Mouse (Mus musculus): ENCODE measurements around the gene Tut1. TPM values are rescaled to one million over a fixed set of nuclear protein-coding genes. Genes with fewer than 3 reads are reported as not detected.

Tut1 gene
- polyA plus RNA-seq (2014; fragmentation: Nextera tagmentation; extraction: Ambion mirVana) = 20.4 and 25.3 TPM in 2 replicates

GRCm38 (mm10) chr19:8953135-8954039 lies at the start of gene Tut1:
Gene Tut1 (plus strand): TSS chr19:8953847.
- H3K9ac ChIP-seq (replicated peaks; ENCODE audit: low read depth, low read length) = peak within 1 kb of the TSS; percentile 58
- peaks cover 32% of the 10 kb centered on the region for H3K36me3 ChIP-seq (ENCODE audit: control insufficient read depth, insufficient read depth, low read length)
- peak within 1 kb of the TSS; percentile 84 for H3K4me3 ChIP-seq (ENCODE audit: low read depth, low read length)
- peak; percentile 97 for ATAC-seq (ENCODE audit: low read depth)
- H3K27me3 ChIP-seq (ENCODE audit: control insufficient read depth, insufficient read depth, low read length) = no peaks in the 10 kb centered on the region
- H3K4me2 ChIP-seq (ENCODE audit: low read depth, low read length) = peak within 1 kb of the TSS; percentile 91
- H3K27ac ChIP-seq (ENCODE audit: low read depth, low read length) = peak within 1 kb of the TSS; percentile 86
- no peaks in the 10 kb centered on the region for H3K9me3 ChIP-seq (ENCODE audit: control insufficient read depth, low read length)
- 2% methylated on average over 46 of the region's 46 CpGs for WGBS
- peaks cover 18% of the 10 kb centered on the region for H3K4me1 ChIP-seq (ENCODE audit: control insufficient read depth, insufficient read depth, low read length)

GRCm38 (mm10) chr19:8908531-8908930 lies 45.1 kb upstream of the Tut1 start:
- peaks cover 88% of the 10 kb centered on the region for H3K36me3 ChIP-seq (ENCODE audit: control insufficient read depth, insufficient read depth, low read length)
- no peak overlapping the region for H3K4me3 ChIP-seq (ENCODE audit: low read depth, low read length)
- no peaks in the 10 kb centered on the region for H3K27me3 ChIP-seq (ENCODE audit: control insufficient read depth, insufficient read depth, low read length)
- H3K4me1 ChIP-seq (ENCODE audit: control insufficient read depth, insufficient read depth, low read length) = no peaks in the 10 kb centered on the region
- no peak overlapping the region for H3K9ac ChIP-seq (replicated peaks; ENCODE audit: low read depth, low read length)
- no peak overlapping the region for H3K27ac ChIP-seq (ENCODE audit: low read depth, low read length)
- H3K4me2 ChIP-seq (ENCODE audit: low read depth, low read length) = no peak overlapping the region
- no peaks in the 10 kb centered on the region for H3K9me3 ChIP-seq (ENCODE audit: control insufficient read depth, low read length)
- no peak for ATAC-seq (ENCODE audit: low read depth)
- WGBS = 89% methylated on average over 6 of the region's 6 CpGs

GRCm38 (mm10) chr19:8911810-8912209 lies 41.8 kb upstream of the Tut1 start:
- H3K4me3 ChIP-seq (ENCODE audit: low read depth, low read length) = no peak overlapping the region
- peaks cover 84% of the 10 kb centered on the region for H3K36me3 ChIP-seq (ENCODE audit: control insufficient read depth, insufficient read depth, low read length)
- H3K4me2 ChIP-seq (ENCODE audit: low read depth, low read length) = no peak overlapping the region
- H3K9me3 ChIP-seq (ENCODE audit: control insufficient read depth, low read length) = no peaks in the 10 kb centered on the region
- no peaks in the 10 kb centered on the region for H3K27me3 ChIP-seq (ENCODE audit: control insufficient read depth, insufficient read depth, low read length)
- no peak overlapping the region for H3K9ac ChIP-seq (replicated peaks; ENCODE audit: low read depth, low read length)
- 92% methylated on average over 5 of the region's 5 CpGs for WGBS
- ATAC-seq (ENCODE audit: low read depth) = no peak
- no peaks in the 10 kb centered on the region for H3K4me1 ChIP-seq (ENCODE audit: control insufficient read depth, insufficient read depth, low read length)
- no peak overlapping the region for H3K27ac ChIP-seq (ENCODE audit: low read depth, low read length)

- Histone ChIP-seq H3K27ac (ENCODE audit: low read depth, low read length) (no peak overlapping the region), H3K36me3 (ENCODE audit: control insufficient read depth, insufficient read depth, low read length) (peaks cover 60% of the 10 kb centered on the region), H3K9ac (replicated peaks; ENCODE audit: low read depth, low read length) (no peak overlapping the region), H3K4me2 (ENCODE audit: low read depth, low read length) (no peak overlapping the region), H3K4me3 (ENCODE audit: low read depth, low read length) (no peak overlapping the region), H3K4me1 (ENCODE audit: control insufficient read depth, insufficient read depth, low read length) (no peaks in the 10 kb centered on the region), H3K9me3 (ENCODE audit: control insufficient read depth, low read length) (no peaks in the 10 kb centered on the region), H3K27me3 (ENCODE audit: control insufficient read depth, insufficient read depth, low read length) (no peaks in the 10 kb centered on the region)
- no peak for ATAC-seq (ENCODE audit: low read depth)
- WGBS = 94% methylated on average over 3 of the region's 3 CpGs
Measured at GRCm38 (mm10) chr19:8914212-8914611, 39.4 kb upstream of the Tut1 start.

GRCm38 (mm10) chr19:8919000-8919399 lies 34.6 kb upstream of the Tut1 start:
- no peak overlapping the region for H3K27ac ChIP-seq (ENCODE audit: low read depth, low read length)
- 95% methylated on average over 3 of the region's 3 CpGs for WGBS
- H3K36me3 ChIP-seq (ENCODE audit: control insufficient read depth, insufficient read depth, low read length) = peaks cover 22% of the 10 kb centered on the region
- no peak overlapping the region for H3K4me2 ChIP-seq (ENCODE audit: low read depth, low read length)
- no peaks in the 10 kb centered on the region for H3K9me3 ChIP-seq (ENCODE audit: control insufficient read depth, low read length)
- H3K9ac ChIP-seq (replicated peaks; ENCODE audit: low read depth, low read length) = no peak overlapping the region
- ATAC-seq (ENCODE audit: low read depth) = no peak
- no peaks in the 10 kb centered on the region for H3K27me3 ChIP-seq (ENCODE audit: control insufficient read depth, insufficient read depth, low read length)
- H3K4me3 ChIP-seq (ENCODE audit: low read depth, low read length) = no peak overlapping the region
- H3K4me1 ChIP-seq (ENCODE audit: control insufficient read depth, insufficient read depth, low read length) = peaks cover 15% of the 10 kb centered on the region; the same call in 1 of the 2 replicates

GRCm38 (mm10) chr19:8919684-8920072 lies 34.0 kb upstream of the Tut1 start:
- peak overlapping the region; percentile 82 for H3K27ac ChIP-seq (ENCODE audit: low read depth, low read length)
- H3K4me2 ChIP-seq (ENCODE audit: low read depth, low read length) = peak overlapping the region; percentile 84
- H3K4me3 ChIP-seq (ENCODE audit: low read depth, low read length) = peak overlapping the region; percentile 88
- H3K9ac ChIP-seq (replicated peaks; ENCODE audit: low read depth, low read length) = peak overlapping the region; percentile 66; the same call in 1 of the 2 replicates
- no peaks in the 10 kb centered on the region for H3K27me3 ChIP-seq (ENCODE audit: control insufficient read depth, insufficient read depth, low read length)
- H3K4me1 ChIP-seq (ENCODE audit: control insufficient read depth, insufficient read depth, low read length) = peaks cover 15% of the 10 kb centered on the region; the same call in 1 of the 2 replicates
- H3K9me3 ChIP-seq (ENCODE audit: control insufficient read depth, low read length) = no peaks in the 10 kb centered on the region
- ATAC-seq (ENCODE audit: low read depth) = peak; percentile 16
- peaks cover 18% of the 10 kb centered on the region for H3K36me3 ChIP-seq (ENCODE audit: control insufficient read depth, insufficient read depth, low read length)
- WGBS = 57% methylated on average over 6 of the region's 6 CpGs

GRCm38 (mm10) chr19:8920073-8920736 lies 33.4 kb upstream of the Tut1 start, which contains the start of gene B3gat3:
Gene B3gat3 (plus strand): TSS chr19:8920374.
- H3K9me3 ChIP-seq (ENCODE audit: control insufficient read depth, low read length) = no peaks in the 10 kb centered on the region
- 3% methylated on average over 44 of the region's 50 CpGs for WGBS
- H3K36me3 ChIP-seq (ENCODE audit: control insufficient read depth, insufficient read depth, low read length) = peaks cover 12% of the 10 kb centered on the region
- H3K27ac ChIP-seq (ENCODE audit: low read depth, low read length) = peak within 1 kb of the TSS; percentile 82
- ATAC-seq (ENCODE audit: low read depth) = peak; percentile 98
- peak within 1 kb of the TSS; percentile 84 for H3K4me2 ChIP-seq (ENCODE audit: low read depth, low read length)
- peak within 1 kb of the TSS; percentile 88 for H3K4me3 ChIP-seq (ENCODE audit: low read depth, low read length)
- H3K4me1 ChIP-seq (ENCODE audit: control insufficient read depth, insufficient read depth, low read length) = peaks cover 15% of the 10 kb centered on the region; the same call in 1 of the 2 replicates
- H3K27me3 ChIP-seq (ENCODE audit: control insufficient read depth, insufficient read depth, low read length) = no peaks in the 10 kb centered on the region
- peak within 1 kb of the TSS; percentile 66 for H3K9ac ChIP-seq (replicated peaks; ENCODE audit: low read depth, low read length)

- Histone ChIP-seq H3K4me1 (ENCODE audit: control insufficient read depth, insufficient read depth, low read length) (peaks cover 15% of the 10 kb centered on the region; the same call in 1 of the 2 replicates), H3K9ac (replicated peaks; ENCODE audit: low read depth, low read length) (peak overlapping the region; percentile 66), H3K4me2 (ENCODE audit: low read depth, low read length) (peak overlapping the region; percentile 84), H3K27me3 (ENCODE audit: control insufficient read depth, insufficient read depth, low read length) (no peaks in the 10 kb centered on the region), H3K9me3 (ENCODE audit: control insufficient read depth, low read length) (no peaks in the 10 kb centered on the region), H3K4me3 (ENCODE audit: low read depth, low read length) (peak overlapping the region; percentile 88), H3K36me3 (ENCODE audit: control insufficient read depth, insufficient read depth, low read length) (peaks cover 6% of the 10 kb centered on the region; the same call in 1 of the 2 replicates), H3K27ac (ENCODE audit: low read depth, low read length) (peak overlapping the region; percentile 82)
- WGBS = 3% methylated on average over 6 of the region's 6 CpGs
- ATAC-seq (ENCODE audit: low read depth) = no peak; the same call in 1 of the 2 replicates
Measured at GRCm38 (mm10) chr19:8920836-8921291, 32.8 kb upstream of the Tut1 start.

Data from neural tube, embryonic 14.5 days (tissue).